Mouse (Mus musculus) kidney, adult 2 months (tissue): Measurements from ENCODE around the gene Sh3gl2.

Experiments used
- CTCF ChIP-seq: fragments of 200-500 bp; conservative IDR thresholded peaks from 2 replicates; pipeline ENCODE4 v1.5.1; 2011; ENCODE audit warnings: low read depth, mild to moderate bottlenecking, control low read depth, low read length, moderate library complexity, mixed read lengths; ENCODE audit not compliant: insufficient read depth, insufficient read length
- POLR2A ChIP-seq: fragments of 200-500 bp; IDR thresholded peaks from one replicate; pipeline ENCODE4 v1.6.1; 2011; ENCODE audit warnings: low read depth, low read length, control low read depth

GRCm38 (mm10) chr4:85434734-85435133 lies 229.8 kb downstream of the Sh3gl2 start:
- no peak for TF ChIP-seq POLR2A
- TF ChIP-seq CTCF: no peak
